Mouse (Mus musculus) limb, embryonic 11.5 days (tissue): Measurements from ENCODE around the gene Znrd1. TPM values are rescaled to one million over a fixed set of nuclear protein-coding genes. Genes with fewer than 3 reads are reported as not detected.

Source experiments
- ATAC-seq: fragments of 200-750 bp; cut with Nextera tagmentation; 2 replicates; pipeline ENCODE4 v1.8.0; 2017; ENCODE audit warnings: low read depth; ENCODE audit not compliant: insufficient number of reproducible peaks, low FRiP score, low TSS enrichment
- DNase-seq: peaks from one replicate; pipeline ENCODE4 v3.0.0-alpha.2; 2015; ENCODE audit warnings: low spot score
- H3K27ac ChIP-seq: fragments of 300-500 bp; sonication (generic); replicated peaks from 2 replicates; pipeline ENCODE4 v1.5.1; 2014; ENCODE audit warnings: low read depth, mild to moderate bottlenecking, low read length
- H3K27me3 ChIP-seq: fragments of 300-500 bp; sonication (generic); 2 replicates; pipeline ENCODE4 v1.6.1; 2014; ENCODE audit warnings: mild to moderate bottlenecking, low read length, mixed read lengths; ENCODE audit not compliant: control insufficient read depth, insufficient read depth
- H3K36me3 ChIP-seq: fragments of 300-500 bp; sonication (generic); 2 replicates; pipeline ENCODE4 v1.6.1; 2014; ENCODE audit warnings: mild to moderate bottlenecking, low read length, moderate library complexity, mixed read lengths; ENCODE audit not compliant: control insufficient read depth, insufficient read depth
- H3K4me1 ChIP-seq: fragments of 300-500 bp; sonication (generic); 2 replicates; pipeline ENCODE4 v1.6.1; 2014; ENCODE audit warnings: low read length, mixed read lengths; ENCODE audit not compliant: control insufficient read depth, insufficient read depth
- H3K4me2 ChIP-seq: fragments of 300-500 bp; sonication (generic); 2 replicates; pipeline ENCODE4 v1.6.1; 2014; ENCODE audit warnings: low read depth, mild to moderate bottlenecking, moderate library complexity; ENCODE audit not compliant: severe bottlenecking
- H3K4me3 ChIP-seq: fragments of 300-500 bp; sonication (generic); 2 replicates; pipeline ENCODE4 v1.5.1; 2014; ENCODE audit warnings: low read depth, low read length
- H3K9ac ChIP-seq: fragments of 300-500 bp; sonication (generic); 2 replicates; pipeline ENCODE4 v1.6.1; 2014; ENCODE audit warnings: mild to moderate bottlenecking, low read length
- H3K9me3 ChIP-seq: fragments of 300-500 bp; sonication (generic); 2 replicates; pipeline ENCODE4 v1.6.1; 2016; ENCODE audit warnings: low read length; ENCODE audit not compliant: control insufficient read depth
- WGBS: fragments of 180-500 bp; shearing (Covaris S2); extraction: QIAGEN DNeasy Blood & Tissue Kit; methylation state at CpG from one replicate; pipeline ENCODE4 v1.1.7; 2014; 5-methylcytosine and 5-hydroxymethylcytosine counted together
- polyA plus RNA-seq: library from polyadenylated mRNA; unstranded; fragments of >200 nt; fragmentation: Nextera tagmentation; extraction: Ambion mirVana; gene quantifications from 2 replicates; pipeline ENCODE4 v1.2.1, GENCODE M21; 2014

Gene Znrd1
- polyA plus RNA-seq, 1 experiment from 2014 or later, result 119 TPM

- no peak overlapping the region for H3K27ac ChIP-seq
Observed at GRCm38 (mm10) chr17:36952631-36953030, 5.7 kb downstream of the Znrd1 start.

GRCm38 (mm10) chr17:36950981-36951947 is 7.1 kb downstream of the Znrd1 start, which contains the start of gene Ppp1r11:
Ppp1r11 (minus strand) TSS chr17:36951741.
- H3K4me1 ChIP-seq, result 0 out of 2 replicates have a peak, but pooled peaks cover 2% of the 10 kb centered on the region
- H3K36me3 ChIP-seq, result no peaks in the 10 kb centered on the region
- H3K9me3 ChIP-seq, result no peaks in the 10 kb centered on the region
- 3% methylated on average over 36 of the region's 36 CpGs for WGBS
- H3K27me3 ChIP-seq, result peaks cover 1% of the 10 kb centered on the region; the same call in 1 of the 2 replicates
- peak within 1 kb of the TSS; percentile 59 for H3K9ac ChIP-seq
- ATAC-seq (peak; percentile 93), DNase-seq (peak; percentile 96)
- peak within 1 kb of the TSS; percentile 66 for H3K4me2 ChIP-seq
- H3K27ac ChIP-seq, result no peak within 1 kb of the TSS
- peak within 1 kb of the TSS; percentile 56 for H3K4me3 ChIP-seq

More at GRCm38 (mm10) chr17:36952631-36953030, 5.7 kb downstream of the Znrd1 start:
- H3K9ac ChIP-seq, result no peak overlapping the region
- ATAC-seq (no peak), DNase-seq (no peak)
- whole genome bisulfite sequencing, result 92% methylated on average over 2 of the region's 2 CpGs
- no peaks in the 10 kb centered on the region for H3K9me3 ChIP-seq
- H3K27me3 ChIP-seq, result no peaks in the 10 kb centered on the region
- no peak overlapping the region for H3K4me3 ChIP-seq
- no peak overlapping the region for H3K4me2 ChIP-seq
- no peaks in the 10 kb centered on the region for H3K36me3 ChIP-seq
- peaks cover 5% of the 10 kb centered on the region; the same call in 1 of the 2 replicates for H3K4me1 ChIP-seq

GRCm38 (mm10) chr17:36949265-36949664 is 9.1 kb downstream of the Znrd1 start:
- H3K27ac ChIP-seq, result no peak overlapping the region
- no peak overlapping the region for H3K9ac ChIP-seq
- 94% methylated on average over 8 of the region's 8 CpGs for WGBS
- H3K36me3 ChIP-seq, result no peaks in the 10 kb centered on the region
- H3K9me3 ChIP-seq, result no peaks in the 10 kb centered on the region
- DNase-seq (no peak), ATAC-seq (no peak)
- H3K4me1 ChIP-seq, result peaks cover 5% of the 10 kb centered on the region; the same call in 1 of the 2 replicates
- no peak overlapping the region for H3K4me3 ChIP-seq
- no peak overlapping the region for H3K4me2 ChIP-seq
- H3K27me3 ChIP-seq, result peaks cover 15% of the 10 kb centered on the region

- DNase-seq (no peak), ATAC-seq (no peak)
- Histone ChIP-seq H3K9ac (no peak overlapping the region), H3K9me3 (no peaks in the 10 kb centered on the region), H3K4me3 (no peak overlapping the region), H3K27ac (no peak overlapping the region), H3K4me1 (peaks cover 10% of the 10 kb centered on the region), H3K27me3 (peaks cover 19% of the 10 kb centered on the region), H3K36me3 (no peaks in the 10 kb centered on the region), H3K4me2 (no peak overlapping the region)
- 94% methylated on average over 1 of the region's 1 CpGs for WGBS
Observed at GRCm38 (mm10) chr17:36948286-36948685, 10.1 kb downstream of the Znrd1 start.

DNA sequence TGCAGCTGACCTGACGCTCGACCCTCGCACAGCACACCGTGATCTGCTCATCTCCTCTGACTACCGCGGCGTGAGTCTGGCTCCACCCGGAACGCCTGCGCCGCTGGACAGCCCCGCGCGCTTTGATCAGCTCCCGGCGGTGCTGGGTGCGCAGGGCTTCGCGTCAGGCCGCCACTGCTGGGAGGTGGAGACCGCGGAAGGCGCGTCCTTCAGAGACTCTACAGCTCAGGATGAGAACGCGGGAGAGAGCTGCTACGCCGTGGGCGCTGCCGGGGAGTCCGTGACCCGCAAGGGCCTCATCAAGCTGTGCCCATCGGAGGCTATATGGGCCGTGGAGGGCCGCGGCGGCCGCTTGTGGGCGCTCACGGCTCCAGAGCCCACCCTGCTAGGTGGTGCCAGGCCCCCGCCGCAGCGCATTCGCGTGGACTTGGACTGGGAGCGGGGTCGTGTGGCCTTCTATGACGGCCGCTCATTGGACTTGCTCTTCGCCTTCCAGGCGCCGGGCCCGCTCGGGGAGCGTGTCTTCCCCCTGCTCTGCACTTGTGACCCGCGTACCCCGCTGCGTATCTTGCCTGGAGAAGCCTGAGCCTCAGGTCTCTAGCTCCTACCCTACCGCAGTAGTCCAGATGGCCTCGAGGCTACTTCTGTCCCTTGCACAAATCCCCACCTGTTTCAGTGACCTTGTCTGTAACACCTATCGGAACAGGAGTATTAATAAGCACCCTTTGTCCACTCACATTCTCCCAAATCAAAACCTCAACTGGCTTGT is 11.1 kb downstream of the Znrd1 start:
- H3K27ac ChIP-seq, result no peak overlapping the region
- H3K9ac ChIP-seq, result peak overlapping the region; percentile 70
- WGBS, result 2% methylated on average over 62 of the region's 62 CpGs
- no peaks in the 10 kb centered on the region for H3K36me3 ChIP-seq
- H3K4me2 ChIP-seq, result peak overlapping the region; percentile 94
- peak; percentile 68 for DNase-seq
- ATAC-seq, result peak; percentile 40
- H3K4me3 ChIP-seq, result peak overlapping the region; percentile 42
- peaks cover 14% of the 10 kb centered on the region for H3K4me1 ChIP-seq
- no peaks in the 10 kb centered on the region for H3K9me3 ChIP-seq
- H3K27me3 ChIP-seq, result peaks cover 29% of the 10 kb centered on the region

DNA sequence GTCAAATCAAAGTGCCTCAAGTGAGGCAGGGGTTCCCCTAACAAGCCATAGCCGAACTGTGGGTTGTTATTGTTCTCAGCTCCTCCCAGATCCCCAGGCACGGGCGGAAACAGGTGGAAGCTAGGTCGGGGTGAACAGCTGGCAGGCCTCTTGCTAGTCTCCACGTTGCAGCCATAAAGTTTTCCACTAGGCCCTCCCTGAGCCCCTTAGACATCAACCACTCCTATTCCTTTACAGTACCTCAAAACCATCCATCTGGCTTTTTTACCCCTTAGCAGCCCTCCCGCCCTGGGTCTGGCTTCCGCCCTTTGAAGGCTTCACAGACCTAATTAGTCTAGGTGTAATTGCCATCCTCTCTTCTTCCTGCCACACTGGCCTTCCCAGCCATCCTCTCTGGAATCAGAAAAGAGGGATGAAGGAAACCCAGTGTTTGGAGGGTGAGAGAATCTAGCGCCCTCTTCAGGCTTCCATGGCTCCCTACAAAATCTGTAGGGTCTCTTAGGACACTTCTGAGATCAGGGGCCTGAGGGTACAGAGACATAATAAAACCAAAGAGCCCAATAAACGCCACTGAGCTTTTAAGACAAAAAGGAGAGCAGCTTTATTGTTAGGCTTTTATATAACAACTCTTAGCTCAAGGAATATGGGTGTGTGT is 14.1 kb downstream of the Znrd1 start:
- no peak overlapping the region for H3K4me2 ChIP-seq
- WGBS, result 3% methylated on average over 9 of the region's 9 CpGs
- peaks cover 38% of the 10 kb centered on the region for H3K27me3 ChIP-seq
- H3K4me1 ChIP-seq, result peaks cover 12% of the 10 kb centered on the region
- no peak overlapping the region for H3K9ac ChIP-seq
- no peaks in the 10 kb centered on the region for H3K9me3 ChIP-seq
- ATAC-seq (peak; percentile 52; the same call in 1 of the 2 replicates), DNase-seq (peak; percentile 60)
- no peak overlapping the region for H3K27ac ChIP-seq
- H3K4me3 ChIP-seq, result no peak overlapping the region
- H3K36me3 ChIP-seq, result no peaks in the 10 kb centered on the region

DNA sequence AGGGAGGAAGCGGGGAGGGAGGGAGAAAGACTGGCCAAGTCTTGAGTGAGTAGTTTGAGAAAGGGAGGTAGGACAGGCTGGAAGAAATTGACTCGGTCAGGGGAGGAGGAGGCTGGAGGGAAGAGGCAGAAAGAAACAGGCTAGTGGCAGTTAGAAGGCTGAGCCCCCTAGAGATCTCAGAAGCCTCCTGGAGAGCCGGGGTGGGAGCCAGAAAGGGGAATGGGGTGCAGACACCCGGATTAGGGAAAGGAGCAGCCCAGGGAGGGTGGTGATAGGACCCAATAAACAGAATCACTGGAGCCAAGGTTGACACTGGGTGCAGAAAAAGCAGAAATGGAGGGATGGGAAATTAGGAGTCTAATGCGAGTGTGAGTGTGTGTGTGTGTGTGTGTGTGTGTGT is 14.7 kb downstream of the Znrd1 start:
- no peak for ATAC-seq
- Histone ChIP-seq H3K36me3 (no peaks in the 10 kb centered on the region), H3K4me3 (no peak overlapping the region), H3K9ac (no peak overlapping the region), H3K4me2 (0 out of 2 replicates have a peak overlapping the region, but pooled peaks have one; percentile 67), H3K4me1 (peaks cover 12% of the 10 kb centered on the region), H3K27ac (no peak overlapping the region), H3K27me3 (peaks cover 38% of the 10 kb centered on the region), H3K9me3 (no peaks in the 10 kb centered on the region)
- WGBS, result 19% methylated on average over 5 of the region's 5 CpGs
- DNase-seq, result no peak
